Mouse (Mus musculus): ENCODE measurements around the gene Tmem259.

DNA sequence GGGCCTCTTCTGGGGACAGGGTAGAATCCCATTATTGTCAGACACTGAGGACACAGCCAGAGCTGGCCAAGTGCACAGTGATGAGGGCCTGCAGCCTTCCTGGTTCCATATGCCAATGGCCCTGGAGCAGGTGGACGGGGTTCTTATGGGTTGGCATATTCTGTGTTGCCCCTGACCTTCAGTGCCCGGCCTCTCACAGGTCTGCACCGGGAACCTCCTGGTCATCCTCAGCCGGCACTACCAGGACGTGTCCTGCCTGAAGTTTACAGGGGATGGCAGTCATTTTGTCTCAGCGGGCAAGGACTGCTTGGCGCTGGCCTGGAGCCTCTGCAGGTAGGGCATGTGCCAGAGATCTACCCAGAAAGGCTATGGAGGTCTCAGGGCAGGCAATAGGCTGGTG, 19.4 kb downstream of the Tmem259 start:
- no peak for TF ChIP-seq EP300 (IDR thresholded peaks at IDR 0.05; ENCODE audit: low read depth)
- TF ChIP-seq CTCF (IDR thresholded peaks at IDR 0.05; ENCODE audit: low read depth) = no peak
